Mouse (Mus musculus): ENCODE measurements at regions not wholly inside any gene's neighbourhood (a gene's known extent, or its start where the extent isn't known, plus 50 kb on each side); places are given as distances from the start of the nearest gene placed in this dataset.
A peak's percentile ranks its signal among the peaks of the same experiment; 100 is the strongest.

DNA sequence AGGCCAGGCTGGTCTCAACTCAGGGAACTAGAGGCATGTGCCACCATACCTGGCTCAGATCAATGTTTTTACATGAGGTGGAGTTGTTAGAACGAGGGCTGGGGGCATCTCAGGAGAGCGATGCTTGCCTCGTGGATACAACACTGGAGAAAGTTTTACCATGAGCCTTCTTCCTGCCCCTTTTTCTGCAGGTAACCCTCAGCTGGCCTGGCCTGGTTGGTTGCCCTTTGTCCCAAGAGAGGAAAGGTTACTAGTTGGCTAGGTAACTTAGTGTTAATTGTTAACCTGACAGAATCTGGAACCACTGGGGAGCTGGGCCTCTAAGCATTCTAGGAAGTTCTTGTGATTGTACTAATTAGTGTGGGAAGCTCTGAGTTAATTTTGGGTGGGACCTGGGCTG, 81.0 kb upstream of the Sertad2 start:
- no peak for DNase-seq (ENCODE audit: low read depth)

DNA sequence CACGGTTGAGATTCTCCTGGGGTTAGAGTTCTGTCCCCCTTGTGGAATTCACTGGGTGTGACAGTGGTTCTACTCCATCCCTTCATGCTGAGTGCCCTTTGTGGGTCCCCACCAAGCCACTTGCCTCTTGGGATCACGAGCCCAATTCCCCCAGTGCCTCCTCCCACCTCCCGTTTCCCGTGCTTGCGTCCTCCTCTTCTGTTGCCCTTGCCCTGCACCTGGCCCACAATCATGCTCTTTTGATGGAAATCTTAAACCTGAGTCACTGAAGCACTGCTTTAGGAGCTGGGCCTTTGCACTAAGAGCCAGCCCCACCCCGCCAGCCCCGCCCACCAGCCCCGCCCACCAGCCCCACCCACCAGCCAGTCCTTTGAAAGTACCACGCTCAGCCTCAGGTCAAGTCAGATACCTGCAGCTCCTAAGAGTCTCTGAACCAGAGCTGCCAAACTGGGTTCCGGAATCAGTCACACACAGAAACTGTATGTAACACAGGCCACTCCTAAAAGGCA, 79.8 kb upstream of the Sertad2 start:
- no peak for DNase-seq (ENCODE audit: low read depth)

DNA sequence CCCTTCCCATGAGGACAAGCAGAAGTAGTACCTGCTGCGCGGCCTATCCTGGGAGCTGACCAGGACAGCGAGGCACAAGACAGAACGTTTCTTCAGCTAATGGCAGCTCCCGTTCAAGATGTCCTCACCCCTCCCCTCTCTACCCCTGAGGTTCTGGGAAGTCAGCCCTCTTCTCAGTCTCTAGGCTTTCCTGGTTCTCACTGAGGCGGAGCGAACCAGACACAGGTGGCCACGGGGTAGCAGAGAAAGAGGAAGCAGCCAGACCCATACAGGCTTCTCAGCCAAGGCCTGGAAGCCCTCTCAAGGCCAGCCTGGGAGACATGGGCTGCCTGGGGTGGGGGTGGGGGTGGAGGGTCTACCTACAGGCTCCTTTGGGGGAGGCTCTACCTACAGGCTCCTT, 78.5 kb upstream of the Sertad2 start:
- no peak for DNase-seq (ENCODE audit: low read depth)

DNA sequence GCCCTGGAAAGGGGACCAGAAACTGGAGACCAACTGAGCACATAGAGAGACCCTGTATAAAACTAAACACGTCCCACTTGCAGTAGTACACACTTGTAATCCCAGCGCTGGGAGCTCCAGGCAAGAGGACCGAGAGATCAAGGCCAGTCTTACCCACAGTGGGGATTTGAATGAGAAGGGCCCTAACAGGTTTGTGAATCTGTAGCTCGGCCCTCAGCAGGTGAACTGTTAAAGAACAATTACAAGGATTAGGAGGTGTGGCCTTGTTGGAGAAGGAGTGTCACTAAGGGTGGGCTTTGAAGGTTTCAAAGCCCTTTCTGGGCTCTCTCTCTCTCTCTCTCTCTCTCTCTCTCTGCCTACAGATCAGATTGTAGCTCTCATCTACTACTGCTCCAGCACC, 76.5 kb upstream of the Sertad2 start:
- DNase-seq (ENCODE audit: low read depth) = no peak

DNA sequence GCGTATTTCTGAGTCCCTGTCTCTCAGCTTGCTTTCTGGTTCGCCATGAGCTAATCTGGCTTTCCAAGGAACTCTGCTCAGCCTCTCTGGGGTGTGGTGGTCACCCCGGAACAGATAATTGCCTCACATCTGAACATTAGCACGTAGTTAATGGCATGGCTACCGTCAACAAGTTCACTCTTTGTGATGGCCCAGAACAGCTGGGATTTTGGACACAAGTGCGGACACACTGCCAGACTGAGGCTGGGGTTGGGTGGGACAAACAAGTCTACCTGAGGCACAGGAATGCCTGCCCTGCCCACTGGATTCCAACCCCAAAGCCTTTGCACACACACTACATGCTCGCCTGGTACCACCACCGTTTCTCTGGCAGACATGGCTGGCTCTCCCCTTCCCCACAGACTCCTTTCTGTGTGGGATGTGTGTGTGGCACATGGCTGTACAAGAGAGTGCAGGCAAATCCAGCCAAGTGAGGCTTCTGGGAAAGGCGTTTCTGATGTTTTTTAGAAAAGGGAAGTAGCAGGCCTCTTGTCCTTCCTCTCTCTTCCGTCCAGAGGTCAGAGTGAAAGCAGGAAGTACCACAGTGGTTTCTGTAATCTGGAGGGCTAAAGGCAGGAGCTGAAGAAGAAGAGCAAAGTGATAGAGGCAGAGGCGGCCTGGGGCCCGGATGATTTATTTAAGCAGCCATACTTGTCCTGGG, 74.6 kb upstream of the Sertad2 start:
- DNase-seq (ENCODE audit: low read depth) = no peak

DNA sequence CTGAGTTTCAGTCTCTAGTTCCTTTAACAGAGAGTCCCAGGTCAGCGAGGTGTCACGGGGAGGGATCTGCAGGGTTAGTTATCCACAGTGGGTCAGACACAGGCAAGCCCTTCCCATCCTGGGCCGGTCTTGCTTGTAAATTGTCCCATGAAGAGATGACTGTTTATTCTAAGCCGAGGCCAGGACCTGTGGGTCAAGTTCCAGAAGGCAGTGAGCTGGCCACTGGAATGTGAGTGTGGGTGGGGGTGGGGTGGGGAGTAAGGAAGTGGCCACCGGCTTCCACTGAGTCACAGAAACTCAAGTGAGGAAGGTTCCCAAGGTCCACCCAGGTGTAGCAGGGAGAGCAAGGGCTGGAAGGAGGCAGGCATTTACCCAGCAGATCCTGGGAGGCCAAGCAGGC, 73.7 kb upstream of the Sertad2 start:
- no peak for DNase-seq (ENCODE audit: low read depth)

DNA sequence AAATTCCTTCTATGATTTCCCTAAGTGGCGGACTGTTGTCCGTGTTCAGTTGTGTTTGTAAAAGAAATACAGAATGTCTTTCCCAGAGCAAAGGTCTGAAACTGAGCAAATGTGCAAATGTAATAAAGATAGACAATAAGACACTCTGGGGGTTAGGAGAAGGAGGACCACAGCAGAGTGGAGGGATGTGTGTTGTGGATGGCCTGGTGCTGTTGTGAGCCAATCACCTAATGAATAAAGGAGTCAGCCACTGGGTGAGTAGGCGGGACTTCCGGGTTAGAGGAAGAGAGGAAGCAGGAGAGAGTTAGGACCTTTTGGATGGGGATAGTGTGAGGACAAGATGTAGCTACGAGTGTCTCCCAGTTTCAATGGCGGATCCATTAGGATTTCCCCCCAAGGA, 72.7 kb upstream of the Sertad2 start:
- no peak for DNase-seq (ENCODE audit: low read depth)

DNA sequence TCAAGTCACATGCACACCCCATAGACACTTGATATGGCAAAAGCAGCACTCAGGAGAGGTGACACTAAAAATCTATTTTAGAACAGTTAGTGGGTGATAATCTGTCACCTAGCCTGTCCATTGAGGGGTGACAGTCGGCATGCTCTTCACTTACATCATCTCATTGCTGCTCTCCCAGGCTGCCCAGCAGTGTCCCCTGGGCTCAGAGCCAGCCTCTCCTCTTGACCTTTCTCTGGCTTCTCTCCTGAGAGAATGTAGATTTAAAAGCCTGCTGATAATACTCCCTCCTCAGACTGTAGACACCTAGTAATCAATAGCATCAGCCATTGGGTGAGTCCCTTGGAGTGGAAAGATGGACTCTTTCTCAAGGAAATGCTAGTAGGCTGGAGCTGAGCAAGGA, 70.7 kb upstream of the Sertad2 start:
- no peak for DNase-seq (ENCODE audit: low read depth)

DNA sequence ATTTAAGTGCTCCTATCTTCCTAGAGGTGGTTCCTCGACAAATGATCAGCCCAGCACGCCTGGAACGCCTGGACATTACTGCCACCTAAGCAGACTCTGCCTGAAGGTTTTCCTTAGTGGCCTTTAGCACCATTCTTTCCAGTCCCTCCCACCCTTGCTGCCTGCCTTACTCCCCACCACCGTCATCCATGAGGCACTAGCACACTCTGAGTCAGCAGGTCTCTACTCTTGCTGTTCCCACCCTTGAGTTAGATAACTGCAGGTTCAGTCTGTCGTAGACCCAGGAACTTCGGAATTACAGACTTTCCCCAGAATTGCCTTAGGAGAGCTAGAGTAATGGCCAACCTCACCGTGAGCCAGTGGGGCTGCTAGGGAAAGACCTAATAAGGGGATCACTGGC, 67.4 kb upstream of the Sertad2 start:
- DNase-seq (ENCODE audit: low read depth) = no peak

DNA sequence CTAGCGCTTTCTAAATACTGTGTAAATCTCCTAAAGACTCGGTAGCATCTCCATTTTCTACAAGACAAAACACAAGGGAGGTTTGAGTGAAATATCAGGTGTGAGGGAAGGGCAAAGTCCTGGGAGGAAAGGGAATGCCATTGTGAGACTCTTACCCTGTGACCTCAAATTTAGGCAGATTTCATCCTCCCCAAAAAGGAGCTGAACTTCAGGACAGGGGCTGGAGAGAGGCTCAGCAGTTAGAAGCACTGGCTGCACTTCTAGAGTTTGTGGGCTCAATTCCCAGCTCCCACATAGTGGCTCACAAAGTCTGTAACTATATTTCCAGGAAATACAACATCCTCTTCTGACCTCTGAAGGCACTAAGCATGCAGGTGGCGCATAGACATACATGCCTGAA, 66.6 kb upstream of the Sertad2 start:
- DNase-seq (ENCODE audit: low read depth) = no peak

DNA sequence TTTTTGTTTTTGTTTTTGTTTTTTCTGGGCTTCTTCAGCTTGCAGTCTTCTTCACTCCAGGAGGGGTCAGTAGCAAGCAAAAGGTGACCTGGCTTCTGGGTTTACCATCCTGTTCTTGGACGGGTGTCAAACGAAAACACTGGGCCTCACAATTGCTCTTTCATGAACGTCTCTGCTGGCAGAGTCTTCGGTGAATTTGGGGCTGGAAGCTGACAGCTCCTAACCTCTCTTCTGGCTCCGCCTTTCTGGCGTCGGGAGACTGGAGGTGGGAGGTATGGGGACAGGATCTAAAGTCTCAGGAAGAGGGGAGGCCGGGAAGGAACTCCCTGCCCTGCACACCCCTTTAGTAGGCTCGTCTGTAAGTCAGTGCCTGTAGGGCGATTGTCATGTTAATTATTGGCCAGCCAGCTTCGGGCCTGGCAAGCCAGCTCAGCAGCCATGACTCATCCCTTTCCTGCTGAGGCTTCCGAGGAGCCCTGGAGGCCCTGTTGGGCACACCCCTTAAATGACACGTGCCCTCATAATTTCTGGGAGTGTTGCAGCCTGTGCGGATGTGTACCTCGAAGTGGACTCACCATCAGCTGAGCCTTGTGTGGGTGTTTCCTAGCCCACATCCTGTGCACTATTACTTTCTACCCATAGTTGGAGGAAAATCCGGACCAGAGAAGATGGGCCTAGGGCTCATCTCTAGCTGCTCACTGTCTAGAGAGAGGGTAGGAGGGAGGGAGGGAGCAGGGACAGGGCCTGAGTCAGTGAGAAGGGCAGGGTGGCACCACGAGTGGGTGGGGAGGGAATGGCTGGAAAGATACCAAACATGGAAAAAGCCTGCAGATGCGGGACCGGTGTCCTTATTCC, 65.6 kb upstream of the Sertad2 start:
- peak; percentile 76 for DNase-seq (ENCODE audit: low read depth)

DNA sequence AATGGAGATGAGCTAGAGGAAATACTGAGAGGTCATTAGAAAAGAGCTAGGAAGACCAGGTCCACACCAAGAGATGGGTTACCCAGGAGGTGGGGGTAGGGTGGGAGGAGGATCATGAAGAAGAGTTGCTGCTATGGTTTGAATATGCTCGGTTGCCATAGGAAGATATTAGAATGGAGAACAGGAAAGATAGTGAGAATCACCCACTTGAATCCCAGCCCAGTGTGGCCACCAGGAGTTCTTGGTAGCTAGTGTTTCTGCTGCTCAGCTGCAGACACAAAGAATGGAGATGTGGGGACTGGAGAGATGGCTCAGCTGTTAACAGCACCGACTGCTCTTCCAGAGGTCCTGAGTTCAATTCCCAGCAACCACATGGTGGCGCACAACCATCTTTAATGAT, 62.4 kb upstream of the Sertad2 start:
- DNase-seq (ENCODE audit: low read depth) = no peak

DNA sequence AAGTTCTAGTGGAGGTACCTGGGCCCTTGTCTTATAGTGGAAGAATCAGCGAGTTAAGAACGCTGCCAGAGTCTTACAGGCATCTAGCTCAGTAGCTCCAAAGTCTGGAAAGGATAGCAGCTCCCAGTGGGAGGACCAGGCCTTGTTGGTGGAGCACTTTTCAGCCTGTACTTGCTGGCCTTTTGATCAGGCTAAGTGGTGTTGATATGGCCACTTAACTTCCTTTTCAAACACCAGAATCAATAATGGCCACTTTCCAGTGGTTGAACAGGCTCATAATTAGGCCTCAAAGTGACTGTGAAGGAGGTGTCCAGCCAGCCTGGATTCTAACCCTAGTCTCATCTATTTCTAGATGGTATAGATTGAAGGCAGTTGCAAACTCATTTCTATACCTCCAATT, 57.7 kb upstream of the Sertad2 start:
- DNase-seq (ENCODE audit: low read depth) = no peak

All from gonadal fat pad, adult 2 months (tissue).